Mouse (Mus musculus) ES-E14 (cell line): Measurements from ENCODE around the gene Aqp9. TPM values are rescaled to one million over a fixed set of nuclear protein-coding genes. Genes with fewer than 3 reads are reported as not detected.
"Not testable (repeated sequence)": the region's sequence is repeated elsewhere in the genome, so short reads cannot be mapped to it uniquely, and the experiment has no call there.

Experiments
- DNase-seq: peaks from one replicate; pipeline ENCODE4 v3.0.0-alpha.2; 2013; ENCODE audit warnings: low read depth, low spot score
- H3K27ac ChIP-seq: 2 replicates; pipeline ENCODE4 v1.5.1; 2012; ENCODE audit warnings: low read depth, mild to moderate bottlenecking, low read length, moderate library complexity, mixed read lengths; ENCODE audit not compliant: poor library complexity, insufficient read depth, severe bottlenecking
- H3K36me3 ChIP-seq: 2 replicates; pipeline ENCODE4 v1.6.1; 2012; ENCODE audit warnings: mild to moderate bottlenecking, low read length, moderate library complexity, mixed read lengths; ENCODE audit not compliant: control insufficient read depth, poor library complexity, insufficient read depth, severe bottlenecking
- H3K4me1 ChIP-seq, 2 experiments: fragments of 150-350 bp in 1 of 2; sonication (generic) in 1 of 2; 2 replicates each; pipeline ENCODE4 v1.6.1; 2012; ENCODE audit warnings: low read length in 2 of 2, mild to moderate bottlenecking in 1 of 2, mixed read lengths in 1 of 2; ENCODE audit not compliant: control insufficient read depth in 2 of 2, insufficient read depth in 2 of 2, poor library complexity in 1 of 2
- H3K4me3 ChIP-seq, 2 experiments: fragments of 150-350 bp in 1 of 2; sonication (generic) in 1 of 2; 2 replicates each; pipeline ENCODE4 v1.5.1; 2012; ENCODE audit warnings: low read length in 2 of 2, low read depth in 1 of 2, mild to moderate bottlenecking in 1 of 2, mixed read lengths in 1 of 2; ENCODE audit not compliant: insufficient read depth in 1 of 2, poor library complexity in 1 of 2, severe bottlenecking in 1 of 2
- H3K9ac ChIP-seq: 2 replicates; pipeline ENCODE4 v1.6.1; 2012; ENCODE audit warnings: low read depth, mild to moderate bottlenecking, low read length, mixed read lengths; ENCODE audit not compliant: poor library complexity, insufficient read depth, severe bottlenecking
- H3K9me3 ChIP-seq: fragments of 150-350 bp; sonication (generic); 2 replicates; pipeline ENCODE4 v1.6.1; 2012; ENCODE audit warnings: low read depth, mild to moderate bottlenecking, low read length; ENCODE audit not compliant: control insufficient read depth, insufficient read depth
- CHD2 ChIP-seq: IDR thresholded peaks from 2 replicates; pipeline ENCODE4 v1.6.1; 2014; ENCODE audit warnings: mild to moderate bottlenecking, low read depth, low read length, inconsistent platforms
- HCFC1 ChIP-seq: IDR thresholded peaks from 2 replicates; pipeline ENCODE4 v1.6.1; 2012; ENCODE audit warnings: low read length, inconsistent platforms, borderline replicate concordance; ENCODE audit not compliant: insufficient read depth
- MAFK ChIP-seq: IDR thresholded peaks from 2 replicates; pipeline ENCODE4 v1.6.1; 2014; ENCODE audit warnings: mild to moderate bottlenecking, low read depth, low read length, inconsistent platforms; ENCODE audit not compliant: insufficient read depth
- ZC3H11A ChIP-seq: IDR thresholded peaks from 2 replicates; pipeline ENCODE4 v1.6.1; 2012; ENCODE audit warnings: low read depth, mild to moderate bottlenecking, inconsistent platforms, low read length, borderline replicate concordance
- ZNF384 ChIP-seq: IDR thresholded peaks from 2 replicates; pipeline ENCODE4 v1.6.1; 2012; ENCODE audit warnings: low read depth, low read length, inconsistent platforms
- in situ Hi-C, 2 experiments: fragments of 600-800 bp; cut with MboI; formaldehyde crosslinking; loops; one replicate each; pipeline ENCODE4 v1.15.1; 2025; ENCODE audit warnings: low sequenced_read_pairs in 2 of 2, inconsistent platforms in 1 of 2; ENCODE audit not compliant: unreplicated experiment in 2 of 2
- total RNA-seq: library from RNA; depleted of rRNA; stranded (reverse); fragments of 300-350 nt; gene quantifications from 2 replicates; pipeline ENCODE4 v1.2.3, GENCODE M21; 2012

Aqp9 gene
- total RNA-seq, 1 experiment = 0.09 TPM

- TF ChIP-seq HCFC1 = no peak
- TF ChIP-seq ZNF384 = no peak
- no peak for TF ChIP-seq CHD2
- TF ChIP-seq ZC3H11A = peak; percentile 35; the same call in 1 of the 2 replicates
- no peak for TF ChIP-seq MAFK
Observed at GRCm38 (mm10) chr9:71128911-71129310, 39.6 kb downstream of the Aqp9 start.

GRCm38 (mm10) chr9:71126205-71126604 lies 42.3 kb downstream of the Aqp9 start:
- in situ Hi-C loops = no loop called here
- no peak overlapping the region for H3K9ac ChIP-seq
- 0 out of 2 replicates have a peak, but pooled peaks have one; percentile 12 for TF ChIP-seq ZC3H11A
- TF ChIP-seq HCFC1 = no peak
- no peak for TF ChIP-seq MAFK
- TF ChIP-seq CHD2 = no peak
- TF ChIP-seq ZNF384 = no peak

More at GRCm38 (mm10) chr9:71128911-71129310, 39.6 kb downstream of the Aqp9 start:
- Histone ChIP-seq H3K27ac (no peak overlapping the region), H3K4me3 (no peak overlapping the region), H3K36me3 (no peaks in the 10 kb centered on the region), H3K9me3 (no peaks in the 10 kb centered on the region), H3K4me1 (no peaks in the 10 kb centered on the region), H3K9ac (no peak overlapping the region)
- in situ Hi-C loops = no loop called here
- peak; percentile 46 for DNase-seq

DNA sequence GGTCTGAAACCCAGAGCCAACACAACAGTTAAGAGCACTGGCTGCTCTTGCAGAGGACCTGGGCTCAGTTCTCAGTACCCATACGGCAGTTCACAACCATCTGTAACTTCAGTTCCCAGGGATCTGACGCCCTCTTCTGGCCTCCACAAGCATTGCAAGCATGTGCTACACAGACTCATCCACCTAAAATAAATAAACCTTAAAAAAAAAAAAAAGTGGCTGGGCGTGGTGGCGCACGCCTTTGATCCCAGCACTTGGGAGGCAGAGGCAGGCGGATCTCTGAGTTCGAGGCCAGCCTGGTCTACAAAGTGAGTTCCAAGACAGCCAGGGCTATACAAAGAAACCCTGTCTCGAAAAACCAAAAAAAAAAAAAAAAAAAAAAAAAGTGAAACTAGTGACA lies 45.4 kb downstream of the Aqp9 start:
- in situ Hi-C loops, H3K27ac ChIP-seq, H3K4me3 ChIP-seq, H3K36me3 ChIP-seq, H3K9ac ChIP-seq, DNase-seq, H3K4me1 ChIP-seq, H3K9me3 ChIP-seq: not testable (repeated sequence)
- TF ChIP-seq ZNF384 = peak; percentile 76

More at GRCm38 (mm10) chr9:71126205-71126604, 42.3 kb downstream of the Aqp9 start:
- H3K9me3 ChIP-seq = no peaks in the 10 kb centered on the region
- no peaks in the 10 kb centered on the region for H3K4me1 ChIP-seq
- H3K36me3 ChIP-seq = no peaks in the 10 kb centered on the region
- peak; percentile 34 for DNase-seq
- H3K4me3 ChIP-seq = no peak overlapping the region
- H3K27ac ChIP-seq = no peak overlapping the region

DNA sequence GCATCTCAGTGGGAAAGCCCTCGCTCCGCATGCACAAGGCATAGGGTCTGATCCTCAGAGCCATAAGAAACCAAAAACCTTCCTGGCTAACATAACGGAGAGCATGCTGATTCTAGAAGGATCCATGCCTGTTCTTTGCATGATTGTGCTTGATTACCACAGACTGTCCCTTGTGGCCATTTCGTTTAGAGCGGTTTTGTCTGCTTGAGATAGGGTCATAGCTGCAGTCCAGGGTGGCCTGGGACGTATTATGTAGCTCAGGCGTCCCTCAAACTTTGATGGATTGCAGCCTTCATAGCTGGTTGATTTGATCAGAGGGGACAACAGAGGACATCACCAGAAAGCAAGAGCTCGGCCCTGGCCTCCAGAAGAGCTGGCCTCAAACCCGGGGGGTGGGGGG lies 47.6 kb downstream of the Aqp9 start:
- DNase-seq = no peak
- no peaks in the 10 kb centered on the region for H3K4me1 ChIP-seq
- no peaks in the 10 kb centered on the region for H3K9me3 ChIP-seq
- no peak overlapping the region for H3K9ac ChIP-seq
- in situ Hi-C loops = no loop called here
- H3K4me3 ChIP-seq = no peak overlapping the region
- H3K36me3 ChIP-seq = no peaks in the 10 kb centered on the region
- no peak overlapping the region for H3K27ac ChIP-seq
- TF ChIP-seq MAFK (no peak), HCFC1 (no peak), CHD2 (no peak), ZC3H11A (no peak), ZNF384 (no peak)

DNA sequence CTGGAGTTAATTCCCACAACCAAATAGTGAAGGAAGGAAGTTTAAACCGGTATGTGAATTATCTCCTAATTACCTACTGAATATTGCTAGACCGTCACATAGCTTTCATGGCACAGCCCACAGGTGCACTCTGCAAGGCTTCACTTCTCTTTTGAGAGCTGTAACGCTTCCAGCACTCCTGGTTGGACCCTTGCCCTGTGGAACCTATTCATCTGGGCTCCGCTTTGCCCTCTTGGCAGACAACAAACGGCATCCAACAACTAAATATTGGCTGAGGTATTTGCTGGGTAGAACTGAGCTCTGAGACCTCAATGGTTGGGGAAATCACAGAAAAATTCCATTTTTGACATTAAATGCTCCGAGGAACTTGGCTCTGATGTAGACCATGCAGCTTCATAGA lies 55.3 kb downstream of the Aqp9 start:
- Histone ChIP-seq H3K27ac (no peak overlapping the region), H3K9ac (no peak overlapping the region), H3K36me3 (no peaks in the 10 kb centered on the region), H3K4me1 (no peaks in the 10 kb centered on the region), H3K9me3 (no peaks in the 10 kb centered on the region), H3K4me3 (no peak overlapping the region)
- in situ Hi-C loops = no loop called here
- no peak for DNase-seq
- TF ChIP-seq ZNF384 = no peak
- TF ChIP-seq ZC3H11A = no peak
- no peak for TF ChIP-seq CHD2
- TF ChIP-seq MAFK = no peak
- TF ChIP-seq HCFC1 = no peak
